Mouse (Mus musculus): ENCODE results near the gene Rtf1. TPM values are rescaled to one million over a fixed set of nuclear protein-coding genes. Genes with fewer than 3 reads are reported as not detected.

Gene Rtf1
- total RNA-seq, 2 experiments from 2014 or later = 24.6 to 27.3 TPM

GRCm38 (mm10) chr2:119767246-119767645 is 92.4 kb downstream of the Rtf1 start:
- no peak for DNase-seq
- intact Hi-C loops (cut with DNase I) = no loop called here

Other genes starting within 250 kb of the Rtf1 start
- 10 to 100 TPM; 13.7 to 14.7 TPM for gene Ino80, start 197.4 kb upstream of the Rtf1 start, total RNA-seq (2021)
- under 1 TPM; 0.07 to 0.37 TPM for gene Exd1, start 127.4 kb upstream of the Rtf1 start, total RNA-seq (2021)
- 100 to 1,000 TPM in 1 of 2 experiments, 10 to 100 TPM in 1; 97.5 to 100 TPM for gene Chp1, start 127.4 kb upstream of the Rtf1 start, total RNA-seq (2021)
- 10 to 100 TPM in 1 of 2 experiments, 1 to 10 TPM in 1; 8.8 to 11.4 TPM for gene Nusap1, start 56.8 kb upstream of the Rtf1 start, total RNA-seq (2021)
- gene Oip5, start 56.6 kb upstream of the Rtf1 start, total RNA-seq (2021) = 1 to 10 TPM; 3.7 to 4.4 TPM
- 10 to 100 TPM; 56.6 to 57.6 TPM for gene Ndufaf1, start 12.2 kb upstream of the Rtf1 start, total RNA-seq (2021)
- gene Itpka, start 67.3 kb downstream of the Rtf1 start, total RNA-seq (2021) = 1 to 10 TPM in 1 of 2 experiments, under 1 TPM in 1; 0.74 to 1.5 TPM
- gene Ltk, start 85.4 kb downstream of the Rtf1 start, total RNA-seq (2021) = under 1 TPM in 1 of 2 experiments, not detected in 1; 0.15 TPM
- 10 to 100 TPM; 13.7 to 14.4 TPM for gene Rpap1, start 112.5 kb downstream of the Rtf1 start, total RNA-seq (2021)
- 1 to 10 TPM; 5.0 to 6.6 TPM for gene Tyro3, start 122.7 kb downstream of the Rtf1 start, total RNA-seq (2021)
- 10 to 100 TPM; 53.2 to 54.4 TPM for gene Mga, start 222.2 kb downstream of the Rtf1 start, total RNA-seq (2021)